Mouse (Mus musculus) ovary, postnatal 10 days (tissue): ENCODE results near the gene Tbc1d19.

ENCODE experiments used
- DNase-seq: peaks from one replicate; pipeline ENCODE4 v3.0.0; 2022; ENCODE audit warnings: low spot score

The Tbc1d19 gene

GRCm38 (mm10) chr5:53953216-53953615 lies 143.8 kb downstream of the Tbc1d19 start:
- DNase-seq, result no peak
